Mouse (Mus musculus) adrenal gland, adult 2 months (tissue): ENCODE results near the gene Cd2ap. TPM values are rescaled to one million over a fixed set of nuclear protein-coding genes. Genes with fewer than 3 reads are reported as not detected.

Experiments used
- DNase-seq: peaks from one replicate; pipeline ENCODE4 v3.0.0; 2021
- polyA plus RNA-seq: library from polyadenylated mRNA; depleted of rRNA; stranded (reverse); fragments of >200 nt; gene quantifications from 2 replicates; pipeline ENCODE4 v1.2.3, GENCODE M21; 2012; rRNA removed
- total RNA-seq, 2 experiments: library from RNA; stranded (reverse); gene quantifications; 2 replicates each; pipeline ENCODE4 v1.2.3; 2021

The Cd2ap gene
- total and polyA plus RNA-seq, 3 experiments, result 31.1 to 57.7 (median 53.5) TPM

DNA sequence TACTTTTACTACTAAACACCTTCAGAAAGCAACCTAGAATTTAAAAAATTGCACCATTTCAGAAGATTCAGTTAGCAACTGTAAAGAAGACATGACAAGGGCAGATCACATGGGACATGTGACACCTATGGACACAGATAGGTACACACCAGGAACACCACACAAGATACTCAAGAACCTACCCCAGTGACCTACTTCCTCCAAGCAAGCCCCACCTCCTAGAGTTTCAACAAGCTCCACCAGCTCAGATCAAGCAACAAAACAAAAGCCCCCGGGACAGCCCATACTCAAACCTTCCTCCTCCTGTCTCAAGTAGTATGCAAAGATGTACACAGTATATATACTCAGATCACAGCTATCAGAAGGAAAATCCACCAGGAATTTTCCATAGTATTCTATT lies 16.1 kb downstream of the Cd2ap start:
- DNase-seq, result no peak

DNA sequence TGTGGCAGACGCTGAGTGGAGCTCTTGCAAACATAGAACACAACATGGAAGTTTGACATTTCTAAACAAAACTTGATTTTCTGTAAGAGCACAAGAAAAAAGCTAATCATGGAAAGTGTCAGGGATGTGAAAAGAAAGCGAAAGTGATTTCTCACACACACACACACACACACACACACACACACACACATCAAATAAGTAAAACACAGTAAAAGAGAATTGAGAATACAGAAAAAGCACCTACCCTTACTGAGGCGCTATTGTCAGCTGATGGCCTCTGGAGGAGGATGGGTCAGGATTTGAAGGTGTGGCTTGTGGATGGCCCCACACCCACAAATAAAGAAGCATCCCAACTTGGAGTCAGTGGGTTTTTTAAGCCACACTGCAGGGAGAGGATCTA lies 19.0 kb downstream of the Cd2ap start:
- no peak for DNase-seq

DNA sequence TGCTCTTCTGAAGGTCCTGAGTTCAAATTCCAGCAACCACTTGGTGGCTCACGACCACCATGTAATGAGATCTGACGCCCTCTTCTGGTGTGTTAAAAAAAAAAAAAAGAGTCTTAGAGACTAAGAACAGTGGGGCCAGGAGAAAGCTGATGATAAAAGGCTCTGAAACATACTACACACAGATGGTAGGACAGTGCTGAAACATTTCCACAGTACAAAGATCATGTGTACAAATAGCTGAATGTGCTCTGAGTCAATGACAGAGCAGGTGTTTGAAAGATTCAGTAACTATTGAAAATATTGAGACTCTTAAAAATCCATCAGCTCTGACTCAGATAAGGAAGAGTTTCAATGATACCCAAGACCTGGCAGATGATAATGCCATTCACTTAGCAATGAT lies 29.4 kb downstream of the Cd2ap start:
- DNase-seq, result no peak

DNA sequence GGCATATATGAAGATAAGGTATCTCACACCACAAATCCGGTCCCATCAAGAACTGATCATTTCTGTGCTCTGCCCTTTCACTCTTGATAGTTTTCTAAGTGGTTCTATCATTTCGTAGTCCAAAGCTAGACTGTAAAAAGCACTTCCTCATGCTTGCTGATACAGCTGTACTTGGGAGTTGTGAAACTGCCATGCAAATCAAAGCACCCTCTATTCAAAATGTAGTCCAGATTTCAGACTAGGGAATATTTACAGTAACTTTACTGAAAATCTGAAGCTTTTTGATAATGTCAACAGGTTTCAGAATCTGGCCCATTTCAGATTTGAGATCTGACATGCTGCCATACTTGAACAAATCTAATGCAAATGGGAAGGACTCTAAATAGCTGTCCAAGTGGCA lies 39.3 kb downstream of the Cd2ap start:
- DNase-seq, result no peak

DNA sequence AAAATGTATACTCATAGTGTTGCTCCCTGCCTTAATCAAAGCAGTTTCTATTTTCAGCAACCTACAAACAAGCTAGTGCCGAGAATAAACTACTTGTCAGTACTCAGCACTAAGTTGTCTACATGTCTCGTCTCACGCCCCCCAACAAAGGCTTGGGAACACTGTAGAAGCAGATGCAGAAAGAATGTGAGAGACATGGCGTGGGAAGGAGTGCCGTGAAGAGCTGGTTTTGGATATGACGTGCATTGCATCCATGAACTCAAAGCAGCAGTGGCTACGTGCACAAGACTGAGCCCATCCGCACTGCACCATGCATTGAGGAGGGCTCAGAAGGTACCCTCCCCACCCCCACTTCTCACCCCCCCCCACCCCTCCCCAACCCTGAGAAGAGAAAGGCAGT lies 53.7 kb downstream of the Cd2ap start:
- no peak for DNase-seq

DNA sequence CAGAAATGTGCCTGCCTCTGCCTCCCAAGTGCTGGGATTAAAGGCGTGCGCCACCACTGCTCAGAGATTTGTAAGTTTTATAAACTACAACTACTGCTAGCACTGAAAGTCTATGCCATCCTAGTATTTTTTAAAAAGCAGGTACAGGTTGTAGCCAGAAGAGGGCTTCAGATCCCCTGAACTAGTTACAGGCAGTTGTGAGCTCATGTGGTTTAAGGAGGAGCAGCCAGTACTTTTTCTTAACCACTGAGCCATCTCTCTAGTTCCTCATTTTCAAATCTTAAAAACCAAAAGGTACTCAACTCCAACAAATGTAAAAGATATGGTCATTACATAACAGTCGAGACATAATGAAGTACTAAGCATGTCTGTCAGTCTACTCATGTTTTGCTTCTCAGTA lies 61.1 kb downstream of the Cd2ap start:
- no peak for DNase-seq

DNA sequence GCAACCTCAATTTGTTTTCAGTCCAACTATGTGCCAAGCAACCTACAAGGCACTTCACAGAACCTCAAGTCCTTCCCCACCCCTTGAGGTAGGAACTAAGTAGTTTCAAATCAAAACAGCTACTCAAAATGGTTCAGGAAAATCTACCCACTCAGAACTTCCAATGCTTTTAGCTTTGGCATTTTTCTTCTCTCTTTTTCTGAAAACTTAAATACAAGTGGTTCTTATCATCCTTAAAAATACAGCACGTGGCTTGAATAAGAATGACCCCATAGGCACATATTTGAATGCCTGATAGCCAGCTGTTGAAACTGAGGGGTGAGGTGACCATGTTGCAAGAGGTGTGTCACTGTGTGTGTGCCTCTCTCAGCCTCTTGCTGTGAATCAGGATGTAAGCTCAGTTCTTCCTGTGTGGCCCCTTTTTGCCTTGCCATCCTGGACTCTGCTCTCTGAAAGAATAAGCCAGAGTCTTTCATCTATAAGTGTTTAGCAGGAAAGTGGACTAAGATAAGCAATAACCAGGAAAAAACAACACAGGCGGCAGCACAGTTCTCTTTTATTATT lies 84.0 kb downstream of the Cd2ap start:
- DNase-seq, result no peak

DNA sequence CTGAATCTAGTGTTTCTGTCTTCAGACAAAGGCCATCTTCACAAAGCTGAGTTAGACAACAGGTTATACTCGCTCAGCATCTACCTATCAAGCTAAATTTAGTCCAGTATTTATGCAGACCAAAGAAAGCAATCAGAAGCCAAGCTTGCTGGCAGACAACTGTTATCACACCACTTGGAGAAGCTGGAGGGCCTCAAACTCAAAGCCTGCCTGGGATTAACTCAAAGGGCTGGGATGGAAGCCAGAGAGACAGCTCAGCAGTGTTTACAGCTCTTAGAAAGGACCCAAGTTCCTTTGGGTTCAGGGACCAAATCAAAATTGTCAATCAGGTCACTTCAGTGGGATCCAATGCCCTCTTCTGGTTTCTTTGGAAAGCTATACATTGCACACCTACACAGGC lies 85.7 kb downstream of the Cd2ap start:
- no peak for DNase-seq

DNA sequence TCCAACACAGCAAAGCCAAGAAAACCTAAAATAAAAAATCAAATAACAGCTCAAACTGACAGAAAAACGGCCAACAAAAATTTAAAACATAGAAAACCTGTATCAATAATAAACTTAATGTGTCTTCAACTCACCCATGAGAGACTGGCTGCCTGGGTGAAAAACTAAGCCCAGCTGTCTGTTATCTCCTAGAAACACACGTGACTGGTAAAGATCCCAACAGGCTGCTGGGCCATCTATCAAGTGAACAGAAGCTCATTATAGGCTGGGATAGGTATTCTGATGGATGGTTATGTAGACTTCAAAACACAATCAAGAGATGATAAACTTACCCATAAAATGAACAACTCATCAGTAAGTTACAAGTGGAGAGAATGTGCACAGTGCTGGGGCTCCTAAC lies 86.7 kb downstream of the Cd2ap start:
- no peak for DNase-seq

DNA sequence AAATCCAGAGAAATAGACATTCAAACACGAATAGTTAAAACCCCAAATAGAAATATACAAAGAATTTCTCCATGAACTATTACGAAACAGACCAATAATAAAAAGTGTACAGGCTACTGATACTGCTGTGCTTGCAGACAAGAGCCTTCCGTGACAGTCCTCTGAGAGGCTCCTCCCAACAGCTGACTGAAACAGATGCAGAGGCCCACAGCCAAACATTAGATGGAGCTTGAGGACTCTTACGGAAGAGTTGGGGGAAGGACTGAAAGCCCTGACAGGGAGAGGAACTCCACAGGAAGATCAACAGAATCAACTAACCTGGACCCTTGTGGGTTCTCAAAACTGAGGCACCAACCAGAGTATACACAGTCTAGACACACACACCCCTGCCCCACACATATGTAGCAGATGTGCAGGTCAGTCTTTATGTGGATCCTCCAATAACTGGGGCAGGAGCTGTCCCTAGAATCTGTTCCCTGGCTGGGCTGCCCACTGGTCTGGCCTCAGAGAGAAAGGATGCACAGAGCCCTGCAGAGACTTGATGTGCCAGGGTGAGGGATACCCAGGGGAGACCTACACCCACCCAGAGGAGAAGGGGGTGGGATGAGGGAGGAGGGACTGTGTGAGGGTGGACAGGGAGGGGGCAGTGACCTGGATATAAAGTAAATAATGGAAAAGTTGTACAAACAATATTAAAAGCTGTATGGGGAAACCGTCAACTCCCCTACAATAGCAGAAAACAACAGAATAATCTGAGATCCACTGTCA lies 87.6 kb downstream of the Cd2ap start:
- DNase-seq, result no peak

DNA sequence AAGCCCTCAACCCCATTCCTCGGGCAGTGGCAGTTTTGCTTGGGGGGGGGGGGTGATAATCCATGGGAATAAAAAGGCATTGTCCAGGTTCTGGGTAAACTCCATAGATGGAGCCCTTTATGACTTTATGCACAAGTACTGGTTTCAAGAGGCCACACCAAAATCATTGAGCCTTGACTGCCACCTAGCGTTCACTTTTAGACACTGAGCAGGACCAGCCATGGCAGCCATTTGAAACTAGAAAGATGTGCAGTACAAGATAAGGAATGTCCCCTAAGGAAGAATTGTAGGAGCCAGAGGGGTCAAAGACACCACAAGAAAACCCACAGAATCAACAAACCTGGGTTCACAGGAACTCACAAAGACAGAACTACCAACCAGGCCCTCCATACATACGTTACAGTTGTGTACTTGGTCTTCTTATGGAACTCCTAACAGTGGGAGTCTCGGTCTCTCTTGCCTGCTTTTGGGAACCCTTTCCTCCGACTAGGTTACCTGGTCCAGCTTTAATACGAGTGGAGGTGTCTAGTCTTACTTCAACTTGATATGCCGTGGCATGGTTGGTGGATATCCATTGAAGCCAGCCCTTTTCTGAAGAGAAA lies 94.2 kb downstream of the Cd2ap start:
- peak; percentile 61 for DNase-seq

DNA sequence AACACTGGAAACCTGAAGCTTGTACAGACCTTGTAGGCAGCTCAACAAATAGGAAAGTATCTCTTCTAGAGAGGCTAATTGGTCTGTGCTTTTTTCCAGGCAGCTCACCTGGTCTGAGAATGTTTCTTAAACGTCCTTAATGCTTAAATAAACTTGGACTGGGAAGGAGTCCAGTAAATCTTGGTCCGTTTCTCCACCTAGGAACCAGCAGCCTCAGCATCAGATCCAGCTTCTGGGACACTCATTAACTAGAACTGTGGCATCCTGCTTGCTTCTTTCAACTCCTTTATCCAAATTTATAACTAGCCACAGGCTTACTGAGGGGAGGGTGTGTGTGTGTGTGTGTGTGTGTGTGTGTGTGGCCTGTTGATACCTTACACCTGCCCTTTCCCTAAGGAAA lies 122.7 kb downstream of the Cd2ap start:
- DNase-seq, result no peak

DNA sequence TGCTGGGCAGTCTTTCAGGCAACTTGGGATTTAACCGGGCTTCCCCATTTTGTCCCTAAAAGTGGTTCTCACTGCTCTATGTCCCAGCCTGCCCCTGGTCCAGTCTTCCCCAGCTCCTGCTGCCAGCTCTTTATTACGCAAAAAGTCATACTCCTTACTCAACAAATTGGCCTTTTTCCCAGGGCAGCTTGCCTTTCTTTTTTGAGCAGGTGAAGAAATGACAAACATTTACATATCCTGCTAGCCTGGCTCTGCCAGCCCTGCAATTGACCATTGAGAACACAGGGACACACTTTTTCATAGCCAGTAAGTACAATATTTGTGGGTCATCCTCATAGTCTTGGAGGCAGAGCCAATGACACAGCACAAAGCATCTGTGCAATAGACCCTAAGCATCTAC lies 124.3 kb downstream of the Cd2ap start:
- DNase-seq, result peak; percentile 81

DNA sequence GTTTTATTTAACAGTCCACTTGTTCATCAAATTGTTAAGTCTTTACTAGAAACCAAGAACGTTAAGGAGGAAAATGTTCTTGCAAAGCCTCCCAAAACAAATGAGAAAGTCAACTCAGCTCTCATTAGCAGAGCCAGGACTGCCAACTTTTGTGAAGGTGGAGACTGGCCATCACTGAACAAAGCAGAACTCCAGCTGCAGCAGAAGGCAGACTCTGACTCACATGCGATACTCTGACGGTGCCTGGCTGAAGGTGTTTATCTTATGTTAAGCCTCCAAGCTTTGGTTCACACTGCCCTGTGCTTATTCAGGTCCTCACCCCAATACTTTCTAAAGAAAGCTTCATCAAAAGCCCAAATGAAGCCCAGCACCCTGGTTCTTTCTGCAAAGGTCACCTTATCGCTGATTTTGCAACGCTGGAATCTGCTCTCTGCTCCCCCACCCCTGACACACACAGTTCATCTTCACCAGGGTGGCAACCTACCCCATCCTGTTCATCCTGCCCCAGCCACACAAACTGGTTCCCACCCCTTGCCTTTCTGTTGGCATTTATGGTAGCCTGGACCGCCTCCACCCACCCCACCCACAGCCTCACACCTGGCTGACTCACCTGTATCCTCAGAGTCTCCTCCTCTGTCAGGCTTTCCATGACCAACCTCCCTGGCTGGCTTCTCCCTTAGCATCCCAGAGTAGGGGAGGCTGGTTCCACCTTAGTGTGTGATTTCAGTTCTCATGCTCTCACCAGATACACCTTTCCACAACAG lies 130.6 kb downstream of the Cd2ap start:
- DNase-seq, result no peak

Other genes with a start within 250 kb of the Cd2ap start
- gene Adgrf4, start 184.4 kb downstream of the Cd2ap start, total RNA-seq, result under 1 TPM; 0.14 to 0.29 TPM
- 0.06 and 0.11 TPM in 2 replicates for gene Adgrf4, start 184.4 kb downstream of the Cd2ap start, polyA plus RNA-seq
- gene Adgrf2, start 134.5 kb downstream of the Cd2ap start, total RNA-seq, result not detected
- gene Adgrf2, start 134.5 kb downstream of the Cd2ap start, polyA plus RNA-seq, result 0.02 and 0.10 TPM in 2 replicates
- gene Tnfrsf21, start 139.9 kb upstream of the Cd2ap start, total RNA-seq, result 1 to 10 TPM; 2.3 to 3.2 TPM
- 6.6 and 7.8 TPM in 2 replicates for gene Tnfrsf21, start 139.9 kb upstream of the Cd2ap start, polyA plus RNA-seq